Mouse (Mus musculus) midbrain, embryonic 11.5 days (tissue): ENCODE measurements around the gene AC170998.1. TPM values are rescaled to one million over a fixed set of nuclear protein-coding genes. Genes with fewer than 3 reads are reported as not detected.
A peak's percentile ranks its signal among the peaks of the same experiment; 100 is the strongest.
"Not testable (repeated sequence)": the region's sequence is repeated elsewhere in the genome, so short reads cannot be mapped to it uniquely, and the experiment has no call there.

ENCODE experiments used
- ATAC-seq: fragments of 200-750 bp; cut with Nextera tagmentation; 2 replicates; pipeline ENCODE4 v1.8.0; 2017; ENCODE audit warnings: moderate TSS enrichment, moderate library complexity; ENCODE audit not compliant: low FRiP score
- DNase-seq: peaks from one replicate; pipeline ENCODE4 v3.0.0; 2015; ENCODE audit warnings: low spot score; ENCODE audit errors: missing footprints
- H3K27ac ChIP-seq: fragments of 300-500 bp; sonication (generic); 2 replicates; pipeline ENCODE4 v1.5.1; 2014; ENCODE audit warnings: low read depth, low read length
- H3K27me3 ChIP-seq: fragments of 300-500 bp; sonication (generic); 2 replicates; pipeline ENCODE4 v1.6.1; 2014; ENCODE audit warnings: mild to moderate bottlenecking, low read length, moderate library complexity, mixed read lengths; ENCODE audit not compliant: control insufficient read depth, insufficient read depth
- H3K36me3 ChIP-seq: fragments of 300-500 bp; sonication (generic); 2 replicates; pipeline ENCODE4 v1.6.1; 2014; ENCODE audit warnings: mild to moderate bottlenecking, low read length, moderate library complexity, mixed read lengths; ENCODE audit not compliant: control insufficient read depth, insufficient read depth
- H3K4me1 ChIP-seq: fragments of 300-500 bp; sonication (generic); 2 replicates; pipeline ENCODE4 v1.6.1; 2014; ENCODE audit warnings: low read length; ENCODE audit not compliant: control insufficient read depth, insufficient read depth
- H3K4me2 ChIP-seq: fragments of 300-500 bp; sonication (generic); 2 replicates; pipeline ENCODE4 v1.6.1; 2014; ENCODE audit warnings: mild to moderate bottlenecking, moderate library complexity
- H3K4me3 ChIP-seq: fragments of 300-500 bp; sonication (generic); 2 replicates; pipeline ENCODE4 v1.5.1; 2014; ENCODE audit warnings: low read depth, low read length
- H3K9ac ChIP-seq: fragments of 300-500 bp; sonication (generic); 2 replicates; pipeline ENCODE4 v1.6.1; 2014; ENCODE audit warnings: low read length
- H3K9me3 ChIP-seq: fragments of 300-500 bp; sonication (generic); 2 replicates; pipeline ENCODE4 v1.6.1; 2016; ENCODE audit warnings: low read length; ENCODE audit not compliant: control insufficient read depth
- WGBS: fragments of 180-500 bp; shearing (Covaris S2); extraction: QIAGEN DNeasy Blood & Tissue Kit; methylation state at CpG from one replicate; pipeline ENCODE4 v1.1.7; 2014; 5-methylcytosine and 5-hydroxymethylcytosine counted together
- polyA plus RNA-seq: library from polyadenylated mRNA; unstranded; fragments of >200 nt; fragmentation: Nextera tagmentation; extraction: Ambion mirVana; gene quantifications from 2 replicates; pipeline ENCODE4 v1.2.1, GENCODE M21; 2014

Gene AC170998.1
- polyA plus RNA-seq, 1 experiment from 2014 or later, result 0.78 TPM

GRCm38 (mm10) chr17:28761871-28762270, 36.0 kb downstream of the AC170998.1 start:
- Histone ChIP-seq H3K9me3 (no peaks in the 10 kb centered on the region), H3K4me1 (no peaks in the 10 kb centered on the region), H3K9ac (no peak overlapping the region), H3K27ac (no peak overlapping the region), H3K4me3 (no peak overlapping the region), H3K27me3 (no peaks in the 10 kb centered on the region), H3K36me3 (no peaks in the 10 kb centered on the region), H3K4me2 (no peak overlapping the region)
- DNase-seq (peak; percentile 91), ATAC-seq (no peak)
- 13% methylated on average over 3 of the region's 3 CpGs for WGBS

- no peak for ATAC-seq
- no peaks in the 10 kb centered on the region for H3K36me3 ChIP-seq
- H3K27ac ChIP-seq, result no peak overlapping the region
- H3K4me1 ChIP-seq, result peaks cover 11% of the 10 kb centered on the region
- no peak overlapping the region for H3K9ac ChIP-seq
- H3K9me3 ChIP-seq, result no peaks in the 10 kb centered on the region
- 73% methylated on average over 3 of the region's 3 CpGs for WGBS
- H3K4me2 ChIP-seq, result no peak overlapping the region
- H3K27me3 ChIP-seq, result peaks cover 30% of the 10 kb centered on the region
- no peak for DNase-seq
- H3K4me3 ChIP-seq, result no peak overlapping the region
Measured at GRCm38 (mm10) chr17:28766203-28766602, 40.3 kb downstream of the AC170998.1 start.

GRCm38 (mm10) chr17:28766781-28767515, 41.1 kb downstream of the AC170998.1 start:
- DNase-seq, result no peak
- Histone ChIP-seq H3K4me1 (peaks cover 11% of the 10 kb centered on the region), H3K27ac (no peak overlapping the region), H3K4me2 (no peak overlapping the region), H3K36me3 (no peaks in the 10 kb centered on the region), H3K9me3 (no peaks in the 10 kb centered on the region), H3K27me3 (peaks cover 31% of the 10 kb centered on the region), H3K4me3 (no peak overlapping the region), H3K9ac (no peak overlapping the region)
- ATAC-seq, result no peak
- 72% methylated on average over 11 of the region's 11 CpGs for WGBS

- ATAC-seq (no peak), DNase-seq (peak; percentile 83)
- Histone ChIP-seq H3K27ac (no peak within 1 kb of the TSS), H3K4me2 (peak within 1 kb of the TSS; percentile 44), H3K9me3 (no peaks in the 10 kb centered on the region), H3K4me3 (peak within 1 kb of the TSS; percentile 27), H3K27me3 (peaks cover 31% of the 10 kb centered on the region), H3K4me1 (peaks cover 11% of the 10 kb centered on the region), H3K36me3 (no peaks in the 10 kb centered on the region), H3K9ac (peak within 1 kb of the TSS; percentile 33; the same call in 1 of the 2 replicates)
- WGBS, result 3% methylated on average over 35 of the region's 58 CpGs
Measured at GRCm38 (mm10) chr17:28769121-28769874, 43.4 kb downstream of the AC170998.1 start, which contains the start of gene Mapk13. TSS of gene Mapk13 (plus strand) at chr17:28769297.

GRCm38 (mm10) chr17:28769875-28770421, 44.1 kb downstream of the AC170998.1 start:
- Histone ChIP-seq H3K9me3 (no peaks in the 10 kb centered on the region), H3K27me3 (peaks cover 31% of the 10 kb centered on the region), H3K4me2 (peak overlapping the region; percentile 44), H3K36me3 (no peaks in the 10 kb centered on the region), H3K4me3 (peak overlapping the region; percentile 27), H3K9ac (peak overlapping the region; percentile 33; the same call in 1 of the 2 replicates), H3K4me1 (peaks cover 11% of the 10 kb centered on the region), H3K27ac (no peak overlapping the region)
- 8% methylated on average over 24 of the region's 24 CpGs for WGBS
- DNase-seq (peak; percentile 91), ATAC-seq (no peak)

- ATAC-seq (no peak), DNase-seq (no peak)
- H3K27me3 ChIP-seq, result peaks cover 31% of the 10 kb centered on the region
Measured at GRCm38 (mm10) chr17:28771289-28771688, 45.4 kb downstream of the AC170998.1 start.

GRCm38 (mm10) chr17:28774303-28774702, 48.4 kb downstream of the AC170998.1 start:
- WGBS, result 96% methylated on average over 8 of the region's 9 CpGs
- H3K4me1 ChIP-seq, H3K27ac ChIP-seq, H3K36me3 ChIP-seq, H3K9ac ChIP-seq, DNase-seq, H3K4me2 ChIP-seq, H3K9me3 ChIP-seq, ATAC-seq, H3K4me3 ChIP-seq: not testable (repeated sequence)
- H3K27me3 ChIP-seq, result peaks cover 17% of the 10 kb centered on the region

More at GRCm38 (mm10) chr17:28771289-28771688, 45.4 kb downstream of the AC170998.1 start:
- Histone ChIP-seq H3K9me3 (no peaks in the 10 kb centered on the region), H3K27ac (no peak overlapping the region), H3K4me1 (peaks cover 11% of the 10 kb centered on the region), H3K4me2 (no peak overlapping the region), H3K4me3 (no peak overlapping the region), H3K9ac (no peak overlapping the region), H3K36me3 (no peaks in the 10 kb centered on the region)
- WGBS, result 87% methylated on average over 5 of the region's 5 CpGs

- DNase-seq, result no peak
- no peaks in the 10 kb centered on the region for H3K36me3 ChIP-seq
- WGBS, result 90% methylated on average over 4 of the region's 4 CpGs
- no peak overlapping the region for H3K9ac ChIP-seq
- no peaks in the 10 kb centered on the region for H3K9me3 ChIP-seq
- no peak for ATAC-seq
- no peak overlapping the region for H3K4me2 ChIP-seq
- no peaks in the 10 kb centered on the region for H3K4me1 ChIP-seq
- no peak overlapping the region for H3K4me3 ChIP-seq
- H3K27ac ChIP-seq, result no peak overlapping the region
- H3K27me3 ChIP-seq, result peaks cover 10% of the 10 kb centered on the region; the same call in 1 of the 2 replicates
Measured at GRCm38 (mm10) chr17:28775161-28775560, 49.3 kb downstream of the AC170998.1 start.
